Mouse (Mus musculus) heart, adult 2 months (tissue): ENCODE measurements around the gene Alad.

Experiments used
- EP300 ChIP-seq: fragments of 200-500 bp; IDR thresholded peaks from 2 replicates; pipeline ENCODE4 v1.6.1; 2011; ENCODE audit warnings: low read depth, low read length, control low read depth; ENCODE audit not compliant: insufficient read depth
- POLR2A ChIP-seq: fragments of 200-500 bp; IDR thresholded peaks from 2 replicates; pipeline ENCODE4 v1.6.1; 2011; ENCODE audit warnings: mild to moderate bottlenecking, low read depth, low read length, control low read depth; ENCODE audit not compliant: insufficient read depth

- TF ChIP-seq EP300 (no peak), POLR2A (no peak)
Observed at GRCm38 (mm10) chr4:62568359-62568758, 48.6 kb upstream of the Alad start.
